Mouse (Mus musculus) CD4-positive, CD25-positive, alpha-beta regulatory T cell, adult 4 months (primary cell): ENCODE measurements at regions not wholly inside any gene's neighbourhood (a gene's known extent, or its start where the extent isn't known, plus 50 kb on each side); places are given as distances from the start of the nearest gene placed in this dataset.
A peak's percentile ranks its signal among the peaks of the same experiment; 100 is the strongest.

Experiments used
- ATAC-seq: one replicate; pipeline ENCODE4 v1.8.0; 2017

DNA sequence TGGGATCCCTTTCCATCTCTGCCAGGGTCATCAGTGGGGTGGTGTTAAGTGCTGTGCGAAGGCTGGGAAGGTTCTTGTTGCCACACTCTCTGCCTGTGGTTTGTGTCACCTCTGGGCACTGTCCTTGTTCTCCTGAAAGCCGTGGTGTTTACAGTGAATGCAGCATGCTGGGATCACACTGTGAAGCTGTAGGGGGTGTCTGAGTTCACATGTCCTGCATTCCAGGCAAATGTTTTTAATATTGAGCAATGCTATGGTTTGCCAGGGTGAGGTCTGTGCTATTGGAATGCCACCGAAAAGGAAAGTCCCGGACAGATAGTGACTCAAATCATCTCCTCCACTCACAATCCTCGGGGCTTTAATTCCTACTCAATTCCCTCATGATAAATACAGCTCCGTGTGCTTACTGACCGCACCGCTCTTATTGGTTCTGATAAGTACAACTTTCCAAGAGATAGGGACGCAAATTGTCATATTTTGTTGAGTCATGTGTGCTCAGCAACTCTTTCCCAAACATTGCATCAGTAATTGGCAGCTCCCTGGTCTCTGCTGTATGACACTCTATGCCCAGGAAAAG is 1405.6 kb upstream of the A1bg start:
- no peak for ATAC-seq

DNA sequence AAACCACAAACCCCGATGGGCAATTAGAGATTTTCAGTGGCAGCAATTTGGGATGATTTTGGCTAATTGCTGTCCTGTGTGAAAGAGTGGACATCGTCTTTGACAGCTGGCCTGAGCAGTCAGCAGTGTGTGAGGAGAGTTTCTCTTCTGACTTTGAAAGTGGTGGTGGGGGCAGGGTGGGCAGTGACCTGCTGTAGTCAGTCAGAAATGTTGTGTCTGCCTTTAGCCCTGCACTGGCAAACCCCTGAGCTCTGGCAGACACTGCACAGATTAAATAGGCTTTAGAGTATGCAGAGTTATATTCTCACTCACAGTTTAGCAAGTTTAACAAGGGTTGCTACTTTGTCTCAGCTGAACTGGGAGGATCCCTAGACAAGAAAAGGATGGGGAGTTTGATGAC is 1404.7 kb upstream of the A1bg start:
- no peak for ATAC-seq

DNA sequence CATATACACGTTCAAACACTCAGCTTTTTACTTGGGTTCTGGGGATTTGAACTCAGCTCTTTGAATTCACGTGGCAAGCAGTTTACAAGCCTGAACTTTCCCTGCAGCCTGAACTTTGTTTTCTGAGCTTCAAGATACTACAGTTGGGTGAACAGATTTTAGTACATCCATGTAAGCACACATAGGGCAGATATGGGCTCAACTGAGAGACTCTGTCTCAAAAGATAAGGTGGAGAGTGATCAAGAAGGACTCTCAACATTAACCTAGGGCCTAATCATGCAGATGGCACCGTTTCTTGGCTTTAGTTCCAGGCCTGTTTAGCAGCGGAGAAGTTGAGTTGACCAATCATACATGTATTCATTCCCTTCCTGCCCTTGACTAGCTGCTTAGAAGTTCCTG is 1403.7 kb upstream of the A1bg start:
- no peak for ATAC-seq

DNA sequence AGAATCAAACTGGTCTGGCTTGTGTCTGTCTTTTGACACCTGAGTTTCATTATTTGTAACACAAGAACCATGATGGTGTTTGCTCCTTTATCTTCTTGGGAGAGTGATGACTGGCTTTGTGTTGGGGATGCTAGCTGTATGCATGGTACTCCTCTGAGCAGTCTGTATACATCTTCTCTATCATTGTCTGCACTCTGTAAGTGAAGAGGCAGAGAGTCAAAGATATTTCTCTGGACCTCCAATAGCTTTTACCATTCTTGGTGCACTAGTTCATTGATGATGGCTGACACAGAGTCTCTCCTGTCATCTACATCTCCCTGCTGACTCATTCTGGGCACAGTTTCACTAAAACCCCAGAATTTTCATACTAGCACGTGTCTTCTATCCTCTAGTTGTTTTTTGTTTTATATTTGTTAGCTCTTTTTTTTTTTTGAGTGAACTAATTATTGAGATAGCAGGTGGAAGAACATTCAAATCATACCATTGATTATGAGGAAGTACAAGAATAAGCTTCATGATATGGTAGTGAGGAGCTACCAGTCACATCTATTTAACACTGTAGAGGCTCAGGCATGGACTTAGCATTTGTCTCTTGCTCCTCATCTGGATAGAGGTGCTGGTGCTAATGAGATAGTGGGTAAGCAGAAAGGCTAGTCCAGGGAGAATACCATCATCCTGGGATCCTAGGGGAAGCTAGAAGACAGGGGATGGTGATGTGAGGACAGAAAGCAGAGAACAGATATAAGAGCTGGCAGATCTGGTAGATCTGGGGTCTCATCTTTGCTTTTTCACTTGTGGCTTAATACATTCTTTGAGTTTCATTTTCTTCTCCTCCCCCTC is 1402.9 kb upstream of the A1bg start:
- ATAC-seq, result no peak

DNA sequence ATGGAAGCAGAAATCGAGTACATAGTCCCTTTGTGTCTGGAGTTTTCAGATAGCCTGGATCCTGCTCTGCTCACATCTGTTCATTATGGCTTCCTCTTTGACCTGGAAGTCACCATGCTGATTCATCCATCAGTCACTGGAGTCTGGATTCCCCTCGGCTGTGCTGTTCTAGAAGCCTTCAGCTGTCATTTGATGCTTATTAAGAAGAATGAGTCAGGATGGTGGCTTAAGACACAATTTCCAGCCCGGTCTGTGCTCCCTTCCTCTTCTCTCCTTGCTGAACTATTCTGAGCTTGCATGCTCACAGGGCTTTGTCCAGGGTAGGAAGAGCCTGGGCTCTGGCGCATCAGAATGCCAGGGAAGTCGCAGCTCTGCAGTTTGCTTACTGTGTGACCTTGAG is 1398.2 kb upstream of the A1bg start:
- no peak for ATAC-seq

DNA sequence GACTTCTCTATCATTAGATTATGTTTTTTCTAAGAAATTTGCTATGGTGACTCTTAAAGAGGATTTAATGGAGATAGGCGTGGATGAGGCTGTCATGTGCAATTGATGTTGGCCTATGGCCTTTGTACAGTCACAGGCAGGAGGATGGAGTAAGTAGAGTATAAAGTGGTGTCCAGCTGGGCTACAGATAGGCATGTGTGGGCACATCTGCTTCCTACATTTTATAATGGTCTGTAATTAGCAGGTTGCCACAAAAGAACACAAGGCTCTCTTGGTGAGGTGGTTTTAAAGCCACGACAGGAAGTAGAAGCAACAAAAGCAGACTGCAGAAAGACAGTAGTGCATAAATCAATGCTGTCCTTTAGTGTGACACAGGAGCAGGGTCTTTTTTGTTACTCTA is 1391.6 kb upstream of the A1bg start:
- ATAC-seq, result no peak

DNA sequence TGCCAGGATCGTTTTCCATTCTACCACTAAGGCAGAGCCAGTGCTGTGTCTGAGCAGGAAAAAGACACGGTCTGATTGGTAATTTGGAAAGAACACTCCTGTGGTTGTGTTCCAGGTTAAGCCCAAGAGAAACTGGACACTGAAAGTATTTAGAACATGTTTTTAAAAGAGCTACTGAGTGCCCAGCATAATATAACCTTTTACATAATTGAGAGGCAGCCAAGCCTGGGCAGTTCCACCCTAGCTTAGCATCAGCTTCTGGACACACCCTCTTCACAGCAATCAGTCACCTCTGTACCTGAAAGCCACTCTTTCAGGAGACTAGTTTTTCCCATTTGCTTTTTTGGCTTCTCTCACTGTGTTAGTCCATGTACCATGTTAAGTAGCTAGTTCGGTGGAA is 1379.4 kb upstream of the A1bg start:
- ATAC-seq, result no peak

DNA sequence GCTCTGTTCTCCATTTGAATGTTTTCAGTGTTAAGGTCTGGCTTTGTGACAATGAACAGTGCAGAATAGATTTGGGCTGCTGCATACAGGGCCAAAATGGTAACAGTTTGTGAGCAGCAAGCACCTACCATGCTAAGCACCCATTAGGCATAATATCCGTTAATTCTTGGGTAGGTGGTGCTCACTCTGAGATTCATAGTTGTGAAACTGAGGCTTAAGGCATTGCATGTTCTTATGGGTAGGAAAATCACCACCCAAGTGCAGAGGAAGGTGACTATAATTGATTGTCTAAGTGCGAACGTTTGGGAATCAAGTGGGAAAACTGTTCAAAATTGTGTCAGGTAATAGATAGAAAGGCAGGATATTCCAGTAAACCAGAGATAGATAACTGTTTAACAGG is 1378.8 kb upstream of the A1bg start:
- no peak for ATAC-seq

DNA sequence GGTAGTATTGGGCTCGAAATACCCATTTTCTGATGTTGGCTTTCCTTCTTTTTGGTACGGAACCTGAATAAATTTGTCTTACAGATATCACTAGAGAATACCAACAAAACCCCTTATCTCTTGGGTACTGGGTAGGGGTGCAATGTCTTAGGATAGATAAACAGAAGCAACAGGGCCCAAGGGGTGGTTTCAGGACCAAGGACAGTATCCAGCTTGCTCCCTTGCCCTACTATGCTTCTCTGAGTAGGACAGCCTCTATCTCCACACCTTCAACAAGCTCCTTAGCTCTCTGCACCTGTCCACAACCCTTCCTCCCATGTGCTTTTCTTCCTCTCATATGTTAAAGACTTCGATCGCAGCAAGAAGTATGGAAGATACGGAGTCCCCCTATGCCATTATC is 1374.3 kb upstream of the A1bg start:
- no peak for ATAC-seq

DNA sequence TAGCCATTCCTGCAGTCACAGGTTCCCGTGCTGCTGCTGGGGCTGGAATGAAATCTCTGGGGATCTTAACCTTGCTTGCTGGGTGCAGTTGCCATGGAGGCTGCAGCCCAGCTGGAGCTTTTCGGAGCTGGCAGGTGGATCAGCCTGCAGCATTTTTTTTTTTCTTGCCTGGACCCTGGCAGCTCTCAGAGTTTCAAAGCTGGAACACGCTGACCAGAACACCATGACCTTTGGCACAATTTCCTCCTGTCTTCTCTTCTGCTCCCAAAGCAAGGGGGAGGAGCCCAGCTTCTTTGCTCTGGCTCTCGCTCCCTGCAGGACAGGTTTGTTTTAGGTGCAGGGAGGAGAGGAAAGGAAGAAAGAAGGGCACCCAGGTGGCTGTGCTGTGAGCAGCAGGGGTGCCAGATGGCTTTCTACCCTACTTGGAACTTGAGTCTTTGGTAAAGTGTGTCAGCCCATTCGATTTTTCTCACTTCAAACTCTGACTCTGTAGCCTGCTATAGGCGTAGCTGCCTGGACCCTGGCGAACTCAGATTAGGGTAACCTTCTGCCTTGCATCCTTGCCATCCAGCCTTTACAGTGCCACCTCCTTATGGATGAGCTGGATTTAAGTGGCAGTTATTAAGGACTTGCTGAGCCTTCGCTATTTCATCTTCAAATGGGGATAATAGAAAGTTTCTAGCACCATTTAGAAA is 1372.6 kb upstream of the A1bg start:
- no peak for ATAC-seq

DNA sequence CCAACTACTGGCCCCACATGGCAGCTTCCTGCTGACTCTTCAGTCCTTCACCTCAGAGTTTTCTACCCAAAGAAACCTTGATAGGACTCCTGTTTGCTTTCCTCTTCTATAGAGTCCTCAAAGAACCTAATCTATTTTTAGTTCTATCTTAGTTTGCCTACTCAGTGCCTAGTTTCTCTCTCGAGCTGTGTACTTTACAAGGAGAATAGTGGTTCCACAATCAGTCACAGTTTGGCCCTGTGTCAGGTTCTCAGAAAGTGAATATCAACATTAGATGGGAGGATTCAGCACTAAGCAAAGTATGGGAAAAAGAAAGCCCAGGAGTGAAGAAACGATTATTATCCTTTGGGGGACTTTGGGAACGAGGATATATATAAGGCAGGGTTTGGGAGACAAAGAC is 1372.0 kb upstream of the A1bg start:
- no peak for ATAC-seq

DNA sequence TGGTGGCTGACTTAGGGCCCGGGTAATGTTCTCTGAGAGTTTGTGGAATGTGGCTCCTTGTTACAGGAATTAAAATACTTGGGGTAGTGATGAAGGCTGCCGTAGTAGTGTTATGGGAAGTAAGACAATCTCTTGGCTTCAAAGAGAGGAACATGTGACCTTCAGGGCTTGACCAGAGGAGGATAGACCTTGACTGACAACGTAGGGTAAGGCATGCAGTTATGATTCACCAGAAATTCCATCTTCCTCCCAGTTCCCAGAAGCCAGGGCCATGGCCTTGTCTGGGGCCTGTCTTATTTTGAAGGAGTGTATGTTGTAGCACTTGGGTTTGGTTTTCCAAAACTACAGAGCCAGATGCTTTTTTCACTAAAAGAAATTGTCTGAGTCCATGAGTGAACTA is 1370.1 kb upstream of the A1bg start:
- no peak for ATAC-seq

DNA sequence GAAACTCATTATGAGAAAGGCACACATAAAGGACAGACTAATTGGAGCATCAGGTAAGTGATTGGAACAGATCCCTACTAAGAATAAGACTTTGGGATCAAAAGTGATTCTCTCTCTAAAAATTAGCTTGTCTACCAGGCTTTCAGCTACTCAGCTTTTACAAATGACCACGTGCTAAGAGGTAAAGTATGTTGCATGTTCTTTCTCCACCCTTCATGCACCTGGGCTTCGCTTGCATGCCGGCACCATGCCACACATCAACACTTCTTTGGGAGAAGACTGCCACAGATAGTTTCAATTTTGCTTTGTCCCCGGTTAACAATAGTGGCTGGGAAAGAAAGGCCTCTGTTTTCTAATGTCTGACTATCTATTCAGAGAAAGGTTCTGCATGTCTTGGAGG is 1367.9 kb upstream of the A1bg start:
- ATAC-seq, result no peak

DNA sequence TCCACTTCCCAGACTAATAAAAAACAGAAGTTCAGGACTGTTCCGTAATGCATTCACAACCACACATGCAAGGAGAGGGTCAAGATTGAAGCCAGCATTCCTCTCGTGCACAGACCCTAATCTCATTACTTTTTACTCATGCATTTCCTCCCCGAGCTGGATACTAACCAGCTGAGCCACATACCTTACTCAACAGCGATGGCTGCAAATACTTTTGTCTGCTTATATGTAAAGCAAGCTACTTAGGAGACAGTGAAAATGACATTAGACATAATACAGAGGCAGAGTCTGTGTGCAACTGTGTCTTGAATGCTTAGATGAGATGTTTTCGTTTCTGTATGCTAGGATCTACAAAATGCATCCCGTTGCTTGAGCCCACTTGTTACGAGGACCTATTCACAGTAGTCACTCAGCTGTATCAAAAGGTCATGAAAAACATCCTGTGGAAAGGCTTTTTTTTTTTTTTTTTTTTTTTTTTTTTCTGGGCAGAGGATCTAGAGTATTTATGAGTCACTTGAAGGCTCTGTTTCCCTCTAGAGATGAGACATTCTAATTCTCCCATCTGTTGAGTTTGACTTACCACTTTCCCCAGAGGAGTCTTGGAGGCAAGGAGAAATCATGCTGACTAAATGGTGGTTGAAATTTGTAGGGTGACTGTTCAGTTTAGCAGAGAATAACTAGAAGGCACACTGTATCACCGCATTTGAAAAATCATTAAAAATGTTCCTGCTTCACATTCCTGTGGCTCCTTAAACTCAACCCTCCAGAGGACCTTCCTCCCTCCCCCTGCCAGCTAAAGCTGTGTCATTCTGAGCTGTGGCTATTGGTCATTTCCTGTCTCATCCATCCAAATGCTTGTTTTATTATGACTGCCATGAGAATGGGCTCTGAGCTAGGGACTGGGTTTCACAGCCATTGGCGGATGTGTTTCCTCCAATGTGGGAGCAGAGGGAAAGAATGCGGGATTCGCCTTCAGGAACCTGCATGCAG is 1364.1 kb upstream of the A1bg start:
- peak; percentile 34 for ATAC-seq

DNA sequence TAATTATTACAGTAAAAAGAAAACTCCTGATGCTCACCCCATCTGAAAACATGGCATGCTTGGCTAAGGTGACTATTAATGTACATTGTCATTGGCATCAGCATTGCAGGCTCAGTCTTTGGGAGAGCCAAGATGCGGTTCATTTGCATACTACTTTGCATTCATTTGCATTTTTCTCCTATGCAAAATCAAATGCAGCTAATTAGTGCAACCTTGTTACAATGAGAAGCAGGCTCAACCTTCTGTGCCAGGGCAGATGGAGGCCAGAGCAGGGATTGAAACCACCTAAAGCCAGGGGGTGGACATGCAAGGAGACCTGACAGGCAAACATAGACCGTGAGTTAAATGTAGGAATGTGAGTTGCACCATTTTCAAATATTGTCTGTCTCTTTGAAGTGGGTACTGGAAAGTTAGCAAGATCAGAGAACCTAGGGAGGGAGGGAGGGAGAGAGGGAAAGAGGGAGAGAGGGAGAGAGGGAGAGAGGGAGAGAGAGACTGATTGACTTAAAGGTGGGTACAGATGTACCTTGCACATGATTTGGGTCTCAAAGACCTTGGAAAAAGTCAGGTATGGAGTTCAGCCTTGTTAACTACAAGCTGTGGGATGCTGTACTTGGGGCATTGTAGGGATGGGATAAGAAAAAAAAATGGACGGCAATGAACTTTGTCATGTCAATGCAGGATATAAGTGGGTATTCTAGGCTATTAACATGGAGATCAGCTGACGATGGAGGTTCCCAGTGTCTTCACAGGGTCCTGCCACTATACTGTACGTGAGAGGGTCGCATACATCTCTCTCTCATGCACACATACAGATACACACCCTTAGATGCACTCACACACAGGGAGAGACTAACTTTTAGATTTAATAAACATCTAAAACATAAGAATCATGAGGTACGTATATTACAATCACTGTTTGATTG is 1362.1 kb upstream of the A1bg start:
- no peak for ATAC-seq

DNA sequence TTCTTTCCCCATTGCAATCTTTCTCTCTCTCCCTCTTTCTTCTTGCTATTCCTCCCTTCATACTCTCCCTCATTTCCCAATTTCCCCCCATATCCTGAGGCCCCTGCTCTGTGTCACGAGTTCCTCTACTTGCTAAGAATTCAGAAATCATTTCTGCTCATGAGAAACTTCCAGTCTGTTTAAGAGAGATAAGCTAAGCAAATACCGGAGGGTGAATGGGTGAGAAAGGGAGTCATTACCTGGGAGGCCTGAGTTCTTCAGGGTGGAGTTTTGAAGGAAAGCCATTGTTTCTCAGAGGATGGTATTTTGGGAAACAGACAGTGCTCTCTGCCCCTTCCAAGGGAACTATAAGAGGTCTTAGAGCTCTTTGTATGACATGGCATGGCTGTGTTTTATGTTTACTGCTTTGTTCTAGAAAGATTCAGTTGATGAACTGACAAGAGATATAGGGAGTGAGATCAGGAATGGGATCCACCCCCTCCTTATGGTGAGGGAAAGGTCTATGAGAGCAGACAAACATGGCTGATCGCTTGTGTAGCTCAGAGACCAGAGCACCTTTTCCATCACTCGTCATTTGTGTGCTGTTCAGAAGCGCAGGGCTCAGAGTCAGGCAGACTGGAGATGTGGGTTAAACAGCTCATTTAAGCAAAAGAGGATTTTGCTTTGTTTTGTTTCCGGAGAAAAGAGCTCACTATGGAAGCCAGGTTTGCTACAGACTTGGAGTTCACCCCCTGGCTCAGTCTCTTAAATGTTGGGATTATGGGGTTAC is 1361.0 kb upstream of the A1bg start:
- ATAC-seq, result no peak

DNA sequence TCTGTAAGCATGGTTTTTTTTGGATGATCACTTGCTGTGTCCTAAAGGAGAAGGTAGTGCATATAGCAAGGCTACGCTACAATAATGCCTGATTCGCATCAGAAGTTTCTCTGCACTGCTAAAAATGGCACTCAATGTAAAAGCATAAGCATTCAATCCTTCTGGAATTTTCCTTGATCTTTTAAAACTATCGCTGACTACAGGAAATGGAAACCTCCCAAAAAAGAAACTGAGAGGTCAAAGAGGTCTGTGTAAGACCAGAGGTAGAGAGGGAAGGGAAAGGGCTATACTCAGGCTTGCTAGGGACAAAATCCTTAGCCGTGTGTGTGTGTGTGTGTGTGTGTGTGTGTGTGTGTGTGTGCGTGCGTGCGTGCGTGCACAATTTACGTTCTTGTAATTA is 1359.8 kb upstream of the A1bg start:
- ATAC-seq, result no peak

DNA sequence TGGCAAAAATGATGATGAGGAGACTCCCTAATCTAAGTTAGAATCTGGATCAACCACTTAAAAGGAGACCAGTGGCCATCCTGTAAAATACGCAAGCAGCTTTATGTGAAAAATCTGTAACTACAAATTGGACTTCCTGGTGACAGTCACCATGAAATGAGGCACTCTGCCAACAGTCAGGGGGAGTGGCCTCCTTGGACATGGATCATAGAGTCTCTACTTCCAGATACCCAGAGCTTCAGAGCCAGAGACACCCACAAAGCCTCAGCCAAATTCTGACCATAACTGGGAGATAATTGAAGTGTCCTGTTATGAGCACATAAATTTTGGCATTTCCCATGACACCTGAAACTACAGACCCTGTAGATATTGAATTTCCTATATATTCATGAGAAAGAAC is 1359.3 kb upstream of the A1bg start:
- ATAC-seq, result no peak

DNA sequence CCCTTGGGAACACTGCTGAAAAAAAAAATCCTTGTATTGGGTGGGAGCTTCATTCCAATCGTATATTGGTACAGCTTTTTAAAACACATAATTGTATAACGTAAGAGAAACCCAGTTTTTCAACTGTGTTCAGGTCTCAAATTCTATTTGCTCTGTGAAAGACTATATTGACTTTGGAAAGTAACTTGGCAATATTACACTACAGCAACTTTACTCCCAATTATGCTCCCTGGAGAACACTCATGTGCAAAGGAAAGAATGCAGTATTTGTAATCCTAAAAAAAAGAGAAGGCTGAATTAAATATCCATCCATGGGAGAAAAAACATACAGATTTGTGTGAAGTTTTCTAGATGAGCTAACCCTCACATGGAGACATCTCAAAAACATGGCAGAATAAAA is 1356.7 kb upstream of the A1bg start:
- no peak for ATAC-seq

DNA sequence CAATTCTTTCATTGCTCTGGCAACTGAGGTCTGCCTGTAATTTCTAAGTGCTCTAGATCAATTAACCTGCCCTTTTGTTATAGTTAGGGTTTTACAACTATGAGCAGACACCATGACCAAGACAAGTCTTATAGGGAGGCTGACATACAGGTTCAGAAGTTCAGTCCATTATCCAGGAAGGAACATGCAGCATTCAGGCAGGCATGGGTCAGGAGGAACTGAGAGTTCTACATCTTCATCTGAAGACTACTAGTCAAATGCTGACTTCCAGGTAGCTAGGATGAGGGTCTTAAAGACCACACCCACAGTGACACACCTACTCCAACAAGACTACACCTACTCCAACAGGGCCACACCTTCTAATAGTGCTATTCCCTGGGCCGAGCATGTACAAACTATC is 1352.0 kb upstream of the A1bg start:
- no peak for ATAC-seq
